13 mouse cellular contexts compared by ENCODE assay signal in the genomic region with DNA sequence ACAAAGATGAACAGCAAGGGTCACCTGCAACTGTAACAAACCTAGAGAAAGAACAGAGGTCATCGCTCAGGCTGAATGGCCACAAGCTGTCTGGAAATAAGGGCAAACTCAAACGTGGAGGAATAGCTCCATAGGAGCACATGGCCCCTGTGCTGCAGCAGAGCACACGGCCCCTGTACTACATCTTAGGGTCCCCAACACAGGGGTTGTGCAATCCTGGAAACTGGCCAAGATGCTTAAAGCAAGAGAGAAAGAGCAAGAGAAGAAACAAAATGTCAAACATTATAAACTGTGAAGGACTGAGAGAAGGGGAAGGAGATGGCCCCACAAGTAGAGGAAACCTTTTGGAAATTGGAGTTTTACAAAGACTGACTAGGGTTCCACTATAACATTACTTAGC.
"Had no signal": no experiment of that assay in that cellular context is flagged by ENCODE, and none has a peak within 500 bp of the region (broad histone marks: within the 10 kb centered on the region; RNA-seq: fewer than 3 reads in every experiment).

No protein-coding gene starts in this region.

- H3K4me3 ChIP-seq: kidney, embryonic 15.5 days; limb, embryonic 10.5 days; liver, embryonic 15.5 days; megakaryocyte, embryonic 14.5 days; midbrain, embryonic 13.5 days; stomach, embryonic 15.5 days had no signal

- ATAC-seq: midbrain, embryonic 13.5 days had no signal

- H3K27me3 ChIP-seq: kidney, embryonic 15.5 days; liver, embryonic 15.5 days; megakaryocyte, embryonic 14.5 days; midbrain, embryonic 13.5 days; stomach, embryonic 15.5 days had no signal

- H3K4me2 ChIP-seq: kidney, embryonic 15.5 days; liver, embryonic 11.5 days; liver, embryonic 15.5 days; midbrain, embryonic 13.5 days; stomach, embryonic 15.5 days had no signal

- H3K27ac ChIP-seq: kidney, embryonic 15.5 days; limb, embryonic 10.5 days; liver, embryonic 15.5 days; macrophage; midbrain, embryonic 13.5 days; stomach, embryonic 15.5 days had no signal

- H3K9me3 ChIP-seq: kidney, embryonic 15.5 days; limb, embryonic 10.5 days; liver, embryonic 15.5 days; megakaryocyte, embryonic 14.5 days; midbrain, embryonic 13.5 days; stomach, embryonic 15.5 days had no signal

- H3K9ac ChIP-seq: kidney, embryonic 15.5 days; liver, embryonic 15.5 days; midbrain, embryonic 13.5 days; stomach, embryonic 15.5 days had no signal

- H3K36me3 ChIP-seq: stomach, embryonic 15.5 days had no signal

- DNase-seq: kidney, adult 2 months; kidney, postnatal 14 days; right cerebral cortex, postnatal 14 days; thymus, adult 2 months; thymus, postnatal 25 days had no signal

- H3K4me1 ChIP-seq: kidney, embryonic 15.5 days; liver, embryonic 15.5 days; midbrain, embryonic 13.5 days had no signal
